Mouse (Mus musculus): ENCODE measurements at regions not wholly inside any gene's neighbourhood (a gene's known extent, or its start where the extent isn't known, plus 50 kb on each side); places are given as distances from the start of the nearest gene placed in this dataset.
A peak's percentile ranks its signal among the peaks of the same experiment; 100 is the strongest.

DNA sequence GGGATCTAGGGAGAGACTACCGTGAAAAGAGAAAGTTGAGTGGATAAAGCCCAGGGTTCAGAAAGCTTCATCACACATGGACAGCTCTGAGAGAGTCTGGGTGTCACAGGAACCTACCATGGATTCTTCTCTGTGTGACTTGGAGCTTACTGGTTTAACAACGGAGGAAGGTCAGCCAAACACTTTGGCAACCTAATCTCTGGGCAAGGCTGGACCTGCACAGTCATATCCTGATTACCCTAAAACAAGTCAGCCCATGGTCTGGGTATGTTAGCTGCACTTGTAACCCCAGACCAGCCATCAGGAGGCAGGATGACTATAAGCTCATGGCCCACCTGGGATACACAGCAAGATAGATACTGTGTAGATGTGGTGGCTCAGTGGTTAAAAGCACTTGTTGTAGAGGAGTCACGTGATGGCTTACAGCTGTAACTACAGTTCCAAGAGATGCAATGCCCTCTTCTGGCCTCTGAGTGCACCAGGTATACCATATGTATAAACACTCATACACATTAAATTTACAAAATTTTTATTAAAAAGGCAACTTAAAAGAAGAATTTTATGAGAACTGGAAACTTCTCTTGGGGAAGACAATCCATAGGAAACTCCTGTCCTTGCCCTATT, 85.0 kb upstream of the Serbp1 start:
- Histone ChIP-seq H3K4me1 (ENCODE audit: control insufficient read depth, insufficient read depth, insufficient read length) (no peaks in the 10 kb centered on the region), H3K4me3 (ENCODE audit: extremely low read depth, insufficient read depth, insufficient read length) (no peak overlapping the region), H3K27ac (ENCODE audit: insufficient read depth, low read length) (no peak overlapping the region), H3K27me3 (ENCODE audit: control insufficient read depth, insufficient read depth, low read length) (no peaks in the 10 kb centered on the region), H3K36me3 (ENCODE audit: control insufficient read depth, insufficient read depth, low read length) (no peaks in the 10 kb centered on the region)
- no peak for DNase-seq (ENCODE audit: low read depth in 1 of 2, low spot score in 2 of 2)
- 71% methylated on average over 3 of the region's 3 CpGs for WGBS
- TF ChIP-seq CTCF (IDR thresholded peaks at IDR 0.05; ENCODE audit: extremely low read depth, insufficient read depth, insufficient read length, insufficient replicate concordance) (no peak), POLR2A (IDR thresholded peaks at IDR 0.05; ENCODE audit: low read depth, low read length) (no peak)

- Histone ChIP-seq H3K27ac (ENCODE audit: insufficient read depth, low read length) (no peak overlapping the region), H3K4me3 (ENCODE audit: extremely low read depth, insufficient read depth, insufficient read length) (no peak overlapping the region), H3K27me3 (ENCODE audit: control insufficient read depth, insufficient read depth, low read length) (no peaks in the 10 kb centered on the region), H3K36me3 (ENCODE audit: control insufficient read depth, insufficient read depth, low read length) (no peaks in the 10 kb centered on the region), H3K4me1 (ENCODE audit: control insufficient read depth, insufficient read depth, insufficient read length) (no peaks in the 10 kb centered on the region)
- TF ChIP-seq CTCF (IDR thresholded peaks at IDR 0.05; ENCODE audit: extremely low read depth, insufficient read depth, insufficient read length, insufficient replicate concordance) (no peak), POLR2A (IDR thresholded peaks at IDR 0.05; ENCODE audit: low read depth, low read length) (no peak)
- no peak for DNase-seq (ENCODE audit: low read depth in 1 of 2, low spot score in 2 of 2)
- 94% methylated on average over 2 of the region's 2 CpGs for WGBS
These were observed 86.5 kb upstream of the Serbp1 start for GRCm38 (mm10) chr6:67151515-67151914.

DNA sequence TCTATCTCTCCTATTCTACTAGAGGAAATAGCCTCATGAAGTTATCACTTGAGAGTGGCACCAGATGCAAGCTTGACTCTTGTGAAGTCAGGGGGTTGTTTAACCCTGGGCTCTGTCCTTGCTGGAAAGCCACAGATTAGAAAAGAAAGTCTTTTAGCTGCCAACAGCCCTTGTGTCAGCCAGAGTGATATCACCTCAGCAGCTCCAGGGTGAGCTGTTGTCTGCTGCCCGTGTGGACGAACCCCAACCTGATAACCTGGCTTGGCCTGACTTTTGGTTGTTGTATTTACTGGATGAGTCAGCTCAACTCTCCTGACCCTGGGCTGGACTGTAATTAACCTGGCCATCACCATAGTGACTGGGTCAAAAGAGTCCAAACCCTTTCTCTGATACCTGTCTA, 88.6 kb upstream of the Serbp1 start:
- H3K4me3 ChIP-seq (ENCODE audit: extremely low read depth, insufficient read depth, insufficient read length), result no peak overlapping the region
- no peak for DNase-seq (ENCODE audit: low read depth in 1 of 2, low spot score in 2 of 2)
- TF ChIP-seq POLR2A (IDR thresholded peaks at IDR 0.05; ENCODE audit: low read depth, low read length) (no peak), CTCF (IDR thresholded peaks at IDR 0.05; ENCODE audit: extremely low read depth, insufficient read depth, insufficient read length, insufficient replicate concordance) (no peak)
- H3K4me1 ChIP-seq (ENCODE audit: control insufficient read depth, insufficient read depth, insufficient read length), result no peaks in the 10 kb centered on the region
- 81% methylated on average over 2 of the region's 2 CpGs for WGBS
- H3K27me3 ChIP-seq (ENCODE audit: control insufficient read depth, insufficient read depth, low read length), result no peaks in the 10 kb centered on the region
- no peak overlapping the region for H3K27ac ChIP-seq (ENCODE audit: insufficient read depth, low read length)
- H3K36me3 ChIP-seq (ENCODE audit: control insufficient read depth, insufficient read depth, low read length), result no peaks in the 10 kb centered on the region

- Histone ChIP-seq H3K4me3 (ENCODE audit: extremely low read depth, insufficient read depth, insufficient read length) (no peak overlapping the region), H3K27ac (ENCODE audit: insufficient read depth, low read length) (no peak overlapping the region), H3K36me3 (ENCODE audit: control insufficient read depth, insufficient read depth, low read length) (no peaks in the 10 kb centered on the region), H3K27me3 (ENCODE audit: control insufficient read depth, insufficient read depth, low read length) (no peaks in the 10 kb centered on the region), H3K4me1 (ENCODE audit: control insufficient read depth, insufficient read depth, insufficient read length) (no peaks in the 10 kb centered on the region)
- TF ChIP-seq POLR2A (IDR thresholded peaks at IDR 0.05; ENCODE audit: low read depth, low read length) (no peak), CTCF (IDR thresholded peaks at IDR 0.05; ENCODE audit: extremely low read depth, insufficient read depth, insufficient read length, insufficient replicate concordance) (no peak)
- 41% methylated on average over 4 of the region's 4 CpGs for WGBS
- DNase-seq (ENCODE audit: low read depth in 1 of 2, low spot score in 2 of 2), result no peak
These were observed 91.3 kb upstream of the Serbp1 start for GRCm38 (mm10) chr6:67146708-67147107.

DNA sequence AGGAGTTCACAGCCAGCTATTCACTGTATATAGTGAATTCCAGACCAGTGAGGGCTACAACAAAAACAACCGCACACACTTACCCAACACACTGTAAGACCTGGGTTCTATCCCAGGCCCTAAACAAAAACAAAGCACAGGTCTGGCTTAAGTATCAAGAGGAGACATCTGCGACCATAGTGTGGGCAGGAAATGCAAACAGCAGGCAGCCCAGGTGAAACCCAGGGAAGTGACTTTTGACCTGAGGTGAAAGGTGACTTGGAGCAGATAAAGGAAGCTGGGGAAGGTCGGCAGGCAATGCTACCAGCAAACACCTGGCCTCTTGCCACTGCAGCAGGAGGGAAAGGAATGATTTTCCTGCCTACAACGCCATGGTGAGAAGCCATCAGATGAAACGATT, 92.0 kb upstream of the Serbp1 start:
- WGBS, result 50% methylated on average over 5 of the region's 5 CpGs
- Histone ChIP-seq H3K4me1 (ENCODE audit: control insufficient read depth, insufficient read depth, insufficient read length) (no peaks in the 10 kb centered on the region), H3K27me3 (ENCODE audit: control insufficient read depth, insufficient read depth, low read length) (no peaks in the 10 kb centered on the region), H3K36me3 (ENCODE audit: control insufficient read depth, insufficient read depth, low read length) (no peaks in the 10 kb centered on the region), H3K27ac (ENCODE audit: insufficient read depth, low read length) (no peak overlapping the region), H3K4me3 (ENCODE audit: extremely low read depth, insufficient read depth, insufficient read length) (no peak overlapping the region)
- TF ChIP-seq CTCF (IDR thresholded peaks at IDR 0.05; ENCODE audit: extremely low read depth, insufficient read depth, insufficient read length, insufficient replicate concordance) (no peak), POLR2A (IDR thresholded peaks at IDR 0.05; ENCODE audit: low read depth, low read length) (no peak)
- DNase-seq (ENCODE audit: low read depth in 1 of 2, low spot score in 2 of 2), result no peak

DNA sequence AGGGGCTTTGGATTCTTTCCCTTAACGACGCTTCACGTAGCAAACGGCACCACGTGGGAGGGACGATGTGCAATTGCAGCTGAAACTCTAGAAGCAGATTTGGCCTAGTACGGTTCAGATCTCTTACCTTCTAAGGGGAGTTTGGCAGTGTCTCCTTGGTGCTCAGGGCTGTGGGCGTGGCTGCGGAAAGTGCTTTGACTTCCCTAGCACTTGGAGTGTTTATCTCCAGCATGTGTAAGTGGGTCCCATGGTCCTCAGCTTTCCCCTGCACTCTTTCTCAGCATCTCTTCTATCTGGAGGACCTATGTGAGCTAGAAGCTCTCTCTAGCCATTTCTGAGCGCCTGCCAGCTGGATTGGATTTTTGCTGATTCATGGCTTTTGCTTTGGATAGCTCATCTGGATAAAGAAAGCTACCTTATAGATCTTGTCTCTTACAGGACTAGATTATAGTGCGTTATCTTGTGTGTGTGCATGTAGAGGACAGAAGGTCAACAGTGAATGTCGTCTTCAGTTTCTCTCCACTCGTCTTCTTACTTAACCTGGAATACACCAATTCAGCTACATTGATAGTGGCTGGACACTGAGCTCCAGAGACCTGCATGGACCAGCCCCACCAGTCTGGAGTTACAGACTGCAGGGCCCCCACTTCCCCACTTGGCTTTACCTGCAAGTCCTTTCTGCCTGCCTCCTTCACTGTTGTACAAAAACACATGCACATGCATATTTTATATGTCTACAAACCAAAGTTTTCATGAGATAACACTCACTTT, 92.8 kb upstream of the Serbp1 start:
- no peak for DNase-seq (ENCODE audit: low read depth in 1 of 2, low spot score in 2 of 2)
- no peaks in the 10 kb centered on the region for H3K4me1 ChIP-seq (ENCODE audit: control insufficient read depth, insufficient read depth, insufficient read length)
- 88% methylated on average over 13 of the region's 13 CpGs for WGBS
- H3K36me3 ChIP-seq (ENCODE audit: control insufficient read depth, insufficient read depth, low read length), result no peaks in the 10 kb centered on the region
- no peaks in the 10 kb centered on the region for H3K27me3 ChIP-seq (ENCODE audit: control insufficient read depth, insufficient read depth, low read length)
- H3K27ac ChIP-seq (ENCODE audit: insufficient read depth, low read length), result no peak overlapping the region
- no peak for TF ChIP-seq POLR2A (IDR thresholded peaks at IDR 0.05; ENCODE audit: low read depth, low read length)
- TF ChIP-seq CTCF (IDR thresholded peaks at IDR 0.05; ENCODE audit: extremely low read depth, insufficient read depth, insufficient read length, insufficient replicate concordance), result no peak
- H3K4me3 ChIP-seq (ENCODE audit: extremely low read depth, insufficient read depth, insufficient read length), result no peak overlapping the region

- peak; percentile 68; the same call in 1 of the 2 replicates for TF ChIP-seq CTCF (IDR thresholded peaks at IDR 0.05; ENCODE audit: extremely low read depth, insufficient read depth, insufficient read length, insufficient replicate concordance)
- TF ChIP-seq POLR2A (IDR thresholded peaks at IDR 0.05; ENCODE audit: low read depth, low read length), result no peak
- 46% methylated on average over 4 of the region's 4 CpGs for WGBS
- H3K27ac ChIP-seq (ENCODE audit: insufficient read depth, low read length), result no peak overlapping the region
- DNase-seq (ENCODE audit: low read depth in 1 of 2, low spot score in 2 of 2), result peak; percentile 23 to 68
- H3K36me3 ChIP-seq (ENCODE audit: control insufficient read depth, insufficient read depth, low read length), result no peaks in the 10 kb centered on the region
- H3K4me3 ChIP-seq (ENCODE audit: extremely low read depth, insufficient read depth, insufficient read length), result no peak overlapping the region
- no peaks in the 10 kb centered on the region for H3K4me1 ChIP-seq (ENCODE audit: control insufficient read depth, insufficient read depth, insufficient read length)
- no peaks in the 10 kb centered on the region for H3K27me3 ChIP-seq (ENCODE audit: control insufficient read depth, insufficient read depth, low read length)
These were observed 95.8 kb upstream of the Serbp1 start for GRCm38 (mm10) chr6:67142179-67142578.
